Mouse (Mus musculus) heart, postnatal 0 days (tissue): ENCODE data around the gene Ldhb. TPM values are rescaled to one million over a fixed set of nuclear protein-coding genes. Genes with fewer than 3 reads are reported as not detected.

Experiments used
- ATAC-seq: fragments of 200-750 bp; cut with Nextera tagmentation; 2 replicates; pipeline ENCODE4 v1.8.0; 2017; ENCODE audit warnings: low read depth, moderate number of reproducible peaks, moderate library complexity; ENCODE audit not compliant: insufficient read depth
- DNase-seq: peaks from one replicate; pipeline ENCODE4 v3.0.0-alpha.2; 2016; ENCODE audit warnings: low spot score
- H3K27ac ChIP-seq: fragments of 300-500 bp; sonication (generic); 2 replicates; pipeline ENCODE4 v1.5.1; 2014; ENCODE audit warnings: low read depth, mild to moderate bottlenecking
- H3K27me3 ChIP-seq: fragments of 300-500 bp; sonication (generic); 2 replicates; pipeline ENCODE4 v1.6.1; 2014; ENCODE audit warnings: low read length, mixed read lengths; ENCODE audit not compliant: control insufficient read depth, insufficient read depth
- H3K36me3 ChIP-seq: fragments of 300-500 bp; sonication (generic); replicated peaks from 2 replicates; pipeline ENCODE4 v1.6.1; 2014; ENCODE audit warnings: low read length, mixed read lengths; ENCODE audit not compliant: control insufficient read depth, insufficient read depth
- H3K4me1 ChIP-seq: fragments of 300-500 bp; sonication (generic); 2 replicates; pipeline ENCODE4 v1.6.1; 2014; ENCODE audit warnings: antibody characterized with exemption; ENCODE audit not compliant: control insufficient read depth, insufficient read depth
- H3K4me2 ChIP-seq: fragments of 300-500 bp; sonication (generic); 2 replicates; pipeline ENCODE4 v1.6.1; 2014; ENCODE audit warnings: low read depth, mild to moderate bottlenecking, low read length, moderate library complexity
- H3K4me3 ChIP-seq: fragments of 300-500 bp; sonication (generic); 2 replicates; pipeline ENCODE4 v1.5.1; 2014; ENCODE audit warnings: low read depth, low read length
- H3K9ac ChIP-seq: fragments of 300-500 bp; sonication (generic); replicated peaks from 2 replicates; pipeline ENCODE4 v1.6.1; 2014; ENCODE audit warnings: low read depth, low read length, mixed read lengths
- H3K9me3 ChIP-seq: fragments of 300-500 bp; sonication (generic); replicated peaks from 2 replicates; pipeline ENCODE4 v1.6.1; 2016; ENCODE audit warnings: low read length; ENCODE audit not compliant: control insufficient read depth
- CTCF ChIP-seq: IDR thresholded peaks from 2 replicates; pipeline ENCODE4 v1.5.1; 2016; ENCODE audit warnings: antibody characterized with exemption, control low read depth, low read depth
- EP300 ChIP-seq: IDR thresholded peaks from 2 replicates; pipeline ENCODE4 v1.6.1; 2016; ENCODE audit warnings: antibody characterized with exemption, low read depth
- WGBS: fragments of 180-500 bp; shearing (Covaris S2); extraction: QIAGEN DNeasy Blood & Tissue Kit; methylation state at CpG from one replicate; pipeline ENCODE4 v1.1.7; 2014; 5-methylcytosine and 5-hydroxymethylcytosine counted together
- polyA plus RNA-seq: library from polyadenylated mRNA; unstranded; fragments of >200 nt; fragmentation: Nextera tagmentation; extraction: Ambion mirVana; gene quantifications from 2 replicates; pipeline ENCODE4 v1.2.1, GENCODE M21; 2015
- total RNA-seq: library from RNA; depleted of rRNA; stranded (reverse); fragments of >200 nt; gene quantifications from 2 replicates; pipeline ENCODE4 v1.2.3, GENCODE M21; 2014; ENCODE audit warnings: low replicate concordance

Ldhb gene
- total and polyA plus RNA-seq, 2 experiments from 2014 or later = 851 to 2,292 TPM

- Histone ChIP-seq H3K9ac (no peak overlapping the region), H3K9me3 (no peaks in the 10 kb centered on the region), H3K4me1 (0 out of 2 replicates have a peak, but pooled peaks cover 10% of the 10 kb centered on the region), H3K36me3 (no peaks in the 10 kb centered on the region), H3K4me2 (no peak overlapping the region), H3K27me3 (no peaks in the 10 kb centered on the region), H3K27ac (no peak overlapping the region), H3K4me3 (no peak overlapping the region)
- DNase-seq (no peak), ATAC-seq (no peak)
- WGBS = 48% methylated on average over 4 of the region's 4 CpGs
- TF ChIP-seq CTCF (no peak), EP300 (no peak)
These were observed 35.9 kb upstream of the Ldhb start for GRCm38 (mm10) chr6:142543648-142544047.

GRCm38 (mm10) chr6:142542800-142543175 is 35.0 kb upstream of the Ldhb start:
- Histone ChIP-seq H3K4me3 (no peak overlapping the region), H3K27ac (no peak overlapping the region), H3K4me2 (no peak overlapping the region), H3K9ac (no peak overlapping the region), H3K27me3 (no peaks in the 10 kb centered on the region), H3K36me3 (no peaks in the 10 kb centered on the region), H3K9me3 (no peaks in the 10 kb centered on the region), H3K4me1 (0 out of 2 replicates have a peak, but pooled peaks cover 10% of the 10 kb centered on the region)
- TF ChIP-seq CTCF (no peak), EP300 (no peak)
- DNase-seq = no peak
- no peak for ATAC-seq
- 71% methylated on average over 6 of the region's 6 CpGs for WGBS

GRCm38 (mm10) chr6:142542082-142542799 is 34.5 kb upstream of the Ldhb start:
- no peak overlapping the region for H3K4me3 ChIP-seq
- H3K4me1 ChIP-seq = 0 out of 2 replicates have a peak, but pooled peaks cover 10% of the 10 kb centered on the region
- DNase-seq (no peak), ATAC-seq (no peak)
- no peak overlapping the region for H3K9ac ChIP-seq
- whole genome bisulfite sequencing = 74% methylated on average over 8 of the region's 8 CpGs
- H3K27ac ChIP-seq = no peak overlapping the region
- no peaks in the 10 kb centered on the region for H3K9me3 ChIP-seq
- no peaks in the 10 kb centered on the region for H3K36me3 ChIP-seq
- TF ChIP-seq EP300 (no peak), CTCF (no peak)
- H3K4me2 ChIP-seq = no peak overlapping the region
- H3K27me3 ChIP-seq = no peaks in the 10 kb centered on the region

- Histone ChIP-seq H3K9ac (no peak overlapping the region), H3K4me3 (no peak overlapping the region), H3K4me2 (no peak overlapping the region), H3K27me3 (no peaks in the 10 kb centered on the region), H3K36me3 (no peaks in the 10 kb centered on the region), H3K9me3 (no peaks in the 10 kb centered on the region), H3K27ac (peak overlapping the region; percentile 32; the same call in 1 of the 2 replicates), H3K4me1 (0 out of 2 replicates have a peak, but pooled peaks cover 10% of the 10 kb centered on the region)
- no peak for ATAC-seq
- DNase-seq = no peak
- no peak for TF ChIP-seq CTCF
- TF ChIP-seq EP300 = no peak
- 68% methylated on average over 10 of the region's 10 CpGs for WGBS
These were observed 32.9 kb upstream of the Ldhb start for GRCm38 (mm10) chr6:142540561-142541160.

- peak overlapping the region; percentile 32; the same call in 1 of the 2 replicates for H3K27ac ChIP-seq
- WGBS = 65% methylated on average over 5 of the region's 5 CpGs
- DNase-seq = no peak
- H3K36me3 ChIP-seq = no peaks in the 10 kb centered on the region
- H3K4me3 ChIP-seq = no peak overlapping the region
- TF ChIP-seq EP300 = no peak
- TF ChIP-seq CTCF = no peak
- no peak overlapping the region for H3K9ac ChIP-seq
- no peak overlapping the region for H3K4me2 ChIP-seq
- no peaks in the 10 kb centered on the region for H3K9me3 ChIP-seq
- no peak for ATAC-seq
- no peaks in the 10 kb centered on the region for H3K27me3 ChIP-seq
- 0 out of 2 replicates have a peak, but pooled peaks cover 10% of the 10 kb centered on the region for H3K4me1 ChIP-seq
These were observed 32.4 kb upstream of the Ldhb start for GRCm38 (mm10) chr6:142540131-142540530.
